Mouse (Mus musculus) heart, adult 2 months (tissue): ENCODE results near the gene 1700014D04Rik.
A peak's percentile ranks its signal among the peaks of the same experiment; 100 is the strongest.

ENCODE experiments used
- CTCF ChIP-seq: fragments of 200-600 bp; IDR thresholded peaks from 2 replicates; pipeline ENCODE4 v1.8.1; 2022; ENCODE audit warnings: antibody characterized with exemption, mild to moderate bottlenecking, moderate library complexity
- EP300 ChIP-seq: fragments of 200-500 bp; IDR thresholded peaks from 2 replicates; pipeline ENCODE4 v1.6.1; 2011; ENCODE audit warnings: low read depth, low read length, control low read depth; ENCODE audit not compliant: insufficient read depth
- POLR2A ChIP-seq: fragments of 200-500 bp; IDR thresholded peaks from 2 replicates; pipeline ENCODE4 v1.6.1; 2011; ENCODE audit warnings: mild to moderate bottlenecking, low read depth, low read length, control low read depth; ENCODE audit not compliant: insufficient read depth

- no peak for TF ChIP-seq POLR2A
- TF ChIP-seq EP300, result no peak
- TF ChIP-seq CTCF, result peak; percentile 49
Measured at GRCm38 (mm10) chr13:59770164-59770562, 23.6 kb upstream of the 1700014D04Rik start.
